Mouse (Mus musculus): ENCODE data around the gene Pla2g4e.

- TF ChIP-seq CTCF (IDR thresholded peaks at IDR 0.05): no peak
- no peak for TF ChIP-seq POLR2A (IDR thresholded peaks at IDR 0.05; ENCODE audit: insufficient read depth, low read depth, low read length)
- no peak for TF ChIP-seq EP300 (IDR thresholded peaks at IDR 0.05; ENCODE audit: insufficient read depth, low read depth, low read length)
Measured at GRCm38 (mm10) chr2:120167763-120168162, 77.4 kb downstream of the Pla2g4e start.

Measured in heart, adult 2 months (tissue).